Mouse (Mus musculus) kidney, postnatal 14 days (tissue): ENCODE data around the gene Usp7.
"Not testable (repeated sequence)": the region's sequence is repeated elsewhere in the genome, so short reads cannot be mapped to it uniquely, and the experiment has no call there.

Experiments
- DNase-seq: peaks from one replicate; pipeline ENCODE4 v3.0.0; 2022; ENCODE audit warnings: mixed read lengths

Gene Usp7

GRCm38 (mm10) chr16:8781660-8782059 is 10.4 kb downstream of the Usp7 start:
- no peak for DNase-seq

- DNase-seq: no peak
Observed at GRCm38 (mm10) chr16:8781191-8781590, 10.9 kb downstream of the Usp7 start.

GRCm38 (mm10) chr16:8780187-8780586 is 11.9 kb downstream of the Usp7 start:
- no peak for DNase-seq

GRCm38 (mm10) chr16:8778697-8779096 is 13.4 kb downstream of the Usp7 start:
- DNase-seq: no peak

- no peak for DNase-seq
Observed at GRCm38 (mm10) chr16:8777202-8777601, 14.9 kb downstream of the Usp7 start.

- DNase-seq: no peak
Observed at GRCm38 (mm10) chr16:8776634-8777033, 15.5 kb downstream of the Usp7 start.

- DNase-seq: no peak
Observed at GRCm38 (mm10) chr16:8771086-8771485, 21.0 kb downstream of the Usp7 start.

GRCm38 (mm10) chr16:8770342-8770741 is 21.8 kb downstream of the Usp7 start:
- DNase-seq: not testable (repeated sequence)

GRCm38 (mm10) chr16:8769466-8769865 is 22.6 kb downstream of the Usp7 start:
- no peak for DNase-seq

GRCm38 (mm10) chr16:8769065-8769464 is 23.0 kb downstream of the Usp7 start:
- DNase-seq: peak; percentile 79

GRCm38 (mm10) chr16:8768588-8768987 is 23.5 kb downstream of the Usp7 start:
- peak; percentile 5 for DNase-seq

- DNase-seq: no peak
Observed at GRCm38 (mm10) chr16:8768071-8768470, 24.0 kb downstream of the Usp7 start.

GRCm38 (mm10) chr16:8767133-8768052 is 24.7 kb downstream of the Usp7 start:
- DNase-seq: no peak

- DNase-seq: no peak
Observed at GRCm38 (mm10) chr16:8766196-8766595, 25.9 kb downstream of the Usp7 start.

GRCm38 (mm10) chr16:8764124-8764907 is 27.8 kb downstream of the Usp7 start:
- DNase-seq: no peak

GRCm38 (mm10) chr16:8763028-8763427 is 29.1 kb downstream of the Usp7 start:
- no peak for DNase-seq

- no peak for DNase-seq
Observed at GRCm38 (mm10) chr16:8761894-8762293, 30.2 kb downstream of the Usp7 start.

GRCm38 (mm10) chr16:8761005-8761404 is 31.1 kb downstream of the Usp7 start:
- DNase-seq: no peak

- DNase-seq: no peak
Observed at GRCm38 (mm10) chr16:8758979-8759378, 33.1 kb downstream of the Usp7 start.

- no peak for DNase-seq
Observed at GRCm38 (mm10) chr16:8758193-8758592, 33.9 kb downstream of the Usp7 start.

- not testable (repeated sequence) for DNase-seq
Observed at GRCm38 (mm10) chr16:8757586-8757985, 34.5 kb downstream of the Usp7 start.

- no peak for DNase-seq
Observed at GRCm38 (mm10) chr16:8752334-8752733, 39.8 kb downstream of the Usp7 start.

GRCm38 (mm10) chr16:8751555-8752235 is 40.4 kb downstream of the Usp7 start:
- DNase-seq: no peak
